Mouse (Mus musculus): ENCODE data around the gene Adgra1. TPM values are rescaled to one million over a fixed set of nuclear protein-coding genes. Genes with fewer than 3 reads are reported as not detected.

Adgra1 gene
- 0.45 TPM in 1 of 2 replicates, not detected in the other for total RNA-seq (2012; rRNA removed)

DNA sequence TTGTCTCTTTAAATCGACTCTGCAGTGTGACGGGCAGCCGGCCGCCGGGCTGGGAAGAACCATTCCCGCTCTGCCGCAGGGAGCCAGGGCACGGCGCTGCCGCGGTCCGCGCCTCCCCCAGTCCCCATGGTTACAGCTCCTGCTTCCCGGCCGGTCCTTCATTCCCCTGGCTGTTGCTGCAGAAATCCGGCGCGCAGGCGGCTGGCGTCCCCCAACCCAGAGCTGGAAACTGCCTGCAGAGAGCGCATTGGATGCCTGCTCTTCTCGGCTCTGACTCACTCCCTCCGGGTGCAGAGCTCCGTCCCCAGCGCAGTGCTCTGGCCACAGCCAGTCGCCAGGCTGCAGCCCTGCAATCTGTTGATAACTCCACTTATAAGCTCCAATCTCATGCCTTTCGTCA lies at the start of gene Adgra1:
TSS of gene Adgra1 (plus strand) at position 139 of the 400 bp plus-strand sequence.
- Histone ChIP-seq H3K9ac (ENCODE audit: insufficient read depth, low read depth, low read length, poor library complexity, severe bottlenecking) (no peak within 1 kb of the TSS), H3K36me3 (ENCODE audit: control insufficient read depth, insufficient read depth, low read length, poor library complexity, severe bottlenecking) (no peaks in the 10 kb centered on the region), H3K4me3 (ENCODE audit: insufficient read depth in 1 of 2, low read depth in 1 of 2, low read length in 2 of 2, poor library complexity in 1 of 2, severe bottlenecking in 1 of 2) (peak within 1 kb of the TSS; percentile 16 to 37; a peak in 3 of 4 replicates), H3K4me1 (ENCODE audit: control insufficient read depth in 2 of 2, insufficient read depth in 2 of 2, low read length in 2 of 2, poor library complexity in 1 of 2) (no peaks in the 10 kb centered on the region; a peak in 1 of 4 replicates), H3K9me3 (ENCODE audit: control insufficient read depth, insufficient read depth, low read depth, low read length) (no peaks in the 10 kb centered on the region), H3K27ac (ENCODE audit: insufficient read depth, low read depth, low read length, poor library complexity, severe bottlenecking) (no peak within 1 kb of the TSS)
- in situ Hi-C loops (cut with MboI; ENCODE audit: low sequenced_read_pairs in 2 of 2, unreplicated experiment in 2 of 2): no loop called here
- peak; percentile 35 for DNase-seq (ENCODE audit: low read depth, low spot score)
- TF ChIP-seq ZC3H11A (IDR thresholded peaks at IDR 0.05; ENCODE audit: borderline replicate concordance, low read depth, low read length) (no peak), HCFC1 (IDR thresholded peaks at IDR 0.05; ENCODE audit: borderline replicate concordance, insufficient read depth, low read length) (no peak), MAFK (IDR thresholded peaks at IDR 0.05; ENCODE audit: insufficient read depth, low read depth, low read length) (no peak), ZNF384 (IDR thresholded peaks at IDR 0.05; ENCODE audit: low read depth, low read length) (no peak), CHD2 (IDR thresholded peaks at IDR 0.05; ENCODE audit: low read depth, low read length) (no peak)

DNA sequence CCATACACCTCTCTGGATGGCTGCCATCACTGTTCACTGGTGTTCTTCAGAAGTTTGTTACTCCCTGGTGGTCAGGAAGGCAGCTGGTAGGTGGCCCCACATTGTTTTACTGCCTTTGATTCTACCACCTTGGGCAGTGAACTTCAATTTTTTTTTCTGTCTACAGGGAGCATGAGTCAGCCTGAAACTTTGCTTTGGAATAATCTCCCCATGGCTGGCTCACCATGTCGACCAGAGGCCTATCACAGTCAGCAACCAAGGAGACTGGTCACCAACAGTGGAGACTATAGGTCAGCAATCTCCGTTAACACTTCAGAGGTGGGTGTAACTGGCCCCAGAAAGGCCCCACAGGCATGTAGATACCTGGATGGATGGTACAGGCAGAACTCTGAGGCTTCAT lies 46.6 kb upstream of the Adgra1 start:
- Histone ChIP-seq H3K9me3 (ENCODE audit: control insufficient read depth, insufficient read depth, low read depth, low read length) (no peaks in the 10 kb centered on the region), H3K9ac (ENCODE audit: insufficient read depth, low read depth, low read length, poor library complexity, severe bottlenecking) (no peak overlapping the region), H3K36me3 (ENCODE audit: control insufficient read depth, insufficient read depth, low read length, poor library complexity, severe bottlenecking) (no peaks in the 10 kb centered on the region), H3K4me3 (ENCODE audit: insufficient read depth in 1 of 2, low read depth in 1 of 2, low read length in 2 of 2, poor library complexity in 1 of 2, severe bottlenecking in 1 of 2) (no peak overlapping the region), H3K4me1 (ENCODE audit: control insufficient read depth in 2 of 2, insufficient read depth in 2 of 2, low read length in 2 of 2, poor library complexity in 1 of 2) (no peaks in the 10 kb centered on the region), H3K27ac (ENCODE audit: insufficient read depth, low read depth, low read length, poor library complexity, severe bottlenecking) (no peak overlapping the region)
- in situ Hi-C loops (cut with MboI; ENCODE audit: low sequenced_read_pairs in 2 of 2, unreplicated experiment in 2 of 2): no loop called here
- DNase-seq (ENCODE audit: low read depth, low spot score): no peak
- no peak for TF ChIP-seq MAFK (IDR thresholded peaks at IDR 0.05; ENCODE audit: insufficient read depth, low read depth, low read length)
- no peak for TF ChIP-seq CHD2 (IDR thresholded peaks at IDR 0.05; ENCODE audit: low read depth, low read length)
- TF ChIP-seq ZC3H11A (IDR thresholded peaks at IDR 0.05; ENCODE audit: borderline replicate concordance, low read depth, low read length): no peak
- TF ChIP-seq HCFC1 (IDR thresholded peaks at IDR 0.05; ENCODE audit: borderline replicate concordance, insufficient read depth, low read length): no peak
- no peak for TF ChIP-seq ZNF384 (IDR thresholded peaks at IDR 0.05; ENCODE audit: low read depth, low read length)

DNA sequence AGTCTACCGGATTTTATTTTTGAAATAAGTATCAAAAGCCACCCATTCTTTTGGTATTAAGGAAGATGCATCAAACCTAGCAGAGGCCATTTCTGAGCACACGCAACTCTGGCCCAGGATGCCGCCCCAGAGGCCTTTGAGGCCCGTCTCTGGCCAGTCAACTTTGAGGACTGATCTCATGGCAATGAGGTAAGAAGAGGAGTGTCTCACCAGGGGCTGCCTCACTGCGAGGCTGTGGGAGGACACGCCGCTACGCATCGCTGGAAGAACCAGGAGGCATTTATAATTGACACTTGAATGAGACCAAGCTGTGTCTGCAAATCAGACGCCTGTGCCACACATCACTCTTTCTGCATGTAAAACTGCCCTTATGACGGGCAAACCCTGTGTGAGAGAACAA lies 45.0 kb upstream of the Adgra1 start:
- no peaks in the 10 kb centered on the region for H3K36me3 ChIP-seq (ENCODE audit: control insufficient read depth, insufficient read depth, low read length, poor library complexity, severe bottlenecking)
- TF ChIP-seq HCFC1 (IDR thresholded peaks at IDR 0.05; ENCODE audit: borderline replicate concordance, insufficient read depth, low read length) (no peak), MAFK (IDR thresholded peaks at IDR 0.05; ENCODE audit: insufficient read depth, low read depth, low read length) (no peak), ZNF384 (IDR thresholded peaks at IDR 0.05; ENCODE audit: low read depth, low read length) (no peak), CHD2 (IDR thresholded peaks at IDR 0.05; ENCODE audit: low read depth, low read length) (no peak), ZC3H11A (IDR thresholded peaks at IDR 0.05; ENCODE audit: borderline replicate concordance, low read depth, low read length) (no peak)
- DNase-seq (ENCODE audit: low read depth, low spot score): no peak
- no peaks in the 10 kb centered on the region for H3K9me3 ChIP-seq (ENCODE audit: control insufficient read depth, insufficient read depth, low read depth, low read length)
- no peak overlapping the region for H3K9ac ChIP-seq (ENCODE audit: insufficient read depth, low read depth, low read length, poor library complexity, severe bottlenecking)
- H3K27ac ChIP-seq (ENCODE audit: insufficient read depth, low read depth, low read length, poor library complexity, severe bottlenecking): no peak overlapping the region
- in situ Hi-C loops (cut with MboI; ENCODE audit: low sequenced_read_pairs in 2 of 2, unreplicated experiment in 2 of 2): no loop called here
- no peaks in the 10 kb centered on the region for H3K4me1 ChIP-seq (ENCODE audit: control insufficient read depth in 2 of 2, insufficient read depth in 2 of 2, low read length in 2 of 2, poor library complexity in 1 of 2)
- H3K4me3 ChIP-seq (ENCODE audit: insufficient read depth in 1 of 2, low read depth in 1 of 2, low read length in 2 of 2, poor library complexity in 1 of 2, severe bottlenecking in 1 of 2): no peak overlapping the region

DNA sequence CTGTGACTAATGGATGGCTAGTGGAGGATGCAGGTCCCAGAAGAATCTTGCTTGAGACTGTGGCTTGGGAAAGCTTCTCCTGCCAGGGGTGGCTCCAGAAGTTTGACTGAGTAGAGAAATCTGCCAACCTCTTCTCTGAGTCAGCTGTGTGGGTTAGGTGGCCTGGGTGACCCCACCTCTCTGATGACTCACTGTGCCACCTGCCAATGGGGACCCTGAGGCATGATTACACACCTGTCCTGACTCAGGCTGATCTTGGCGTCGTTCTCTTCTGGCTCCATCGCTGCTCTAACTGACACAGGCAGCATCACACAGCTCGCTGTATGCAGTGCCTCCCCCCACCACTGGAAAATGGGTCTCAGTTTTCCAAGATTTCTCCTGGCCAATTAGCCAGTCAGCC lies 44.3 kb upstream of the Adgra1 start:
- Histone ChIP-seq H3K36me3 (ENCODE audit: control insufficient read depth, insufficient read depth, low read length, poor library complexity, severe bottlenecking) (no peaks in the 10 kb centered on the region), H3K9me3 (ENCODE audit: control insufficient read depth, insufficient read depth, low read depth, low read length) (no peaks in the 10 kb centered on the region), H3K4me3 (ENCODE audit: insufficient read depth in 1 of 2, low read depth in 1 of 2, low read length in 2 of 2, poor library complexity in 1 of 2, severe bottlenecking in 1 of 2) (no peak overlapping the region), H3K27ac (ENCODE audit: insufficient read depth, low read depth, low read length, poor library complexity, severe bottlenecking) (no peak overlapping the region), H3K9ac (ENCODE audit: insufficient read depth, low read depth, low read length, poor library complexity, severe bottlenecking) (no peak overlapping the region), H3K4me1 (ENCODE audit: control insufficient read depth in 2 of 2, insufficient read depth in 2 of 2, low read length in 2 of 2, poor library complexity in 1 of 2) (no peaks in the 10 kb centered on the region)
- no peak for TF ChIP-seq MAFK (IDR thresholded peaks at IDR 0.05; ENCODE audit: insufficient read depth, low read depth, low read length)
- TF ChIP-seq ZNF384 (IDR thresholded peaks at IDR 0.05; ENCODE audit: low read depth, low read length): no peak
- no peak for TF ChIP-seq ZC3H11A (IDR thresholded peaks at IDR 0.05; ENCODE audit: borderline replicate concordance, low read depth, low read length)
- no peak for TF ChIP-seq HCFC1 (IDR thresholded peaks at IDR 0.05; ENCODE audit: borderline replicate concordance, insufficient read depth, low read length)
- no peak for TF ChIP-seq CHD2 (IDR thresholded peaks at IDR 0.05; ENCODE audit: low read depth, low read length)
- in situ Hi-C loops (cut with MboI; ENCODE audit: low sequenced_read_pairs in 2 of 2, unreplicated experiment in 2 of 2): no loop called here
- no peak for DNase-seq (ENCODE audit: low read depth, low spot score)

DNA sequence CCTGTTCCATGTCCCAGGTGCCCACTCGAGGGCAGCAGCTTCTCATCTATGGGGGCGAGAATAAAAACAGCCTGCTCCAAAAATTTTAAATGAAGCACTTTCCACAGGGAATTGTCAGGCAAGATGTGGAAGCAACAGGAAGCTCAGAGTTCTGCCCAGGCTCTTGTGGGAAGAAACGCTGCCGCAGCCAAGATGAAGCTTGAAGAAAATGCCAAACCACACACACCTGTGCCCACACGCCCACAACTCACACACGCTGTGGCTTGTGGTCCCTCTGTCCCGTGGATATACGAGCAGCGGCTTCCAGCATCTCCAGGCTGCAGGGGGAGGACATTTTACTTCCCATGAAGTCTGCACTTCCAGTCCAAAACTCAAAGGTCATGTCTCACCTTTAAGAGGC lies 42.4 kb upstream of the Adgra1 start:
- no peaks in the 10 kb centered on the region for H3K9me3 ChIP-seq (ENCODE audit: control insufficient read depth, insufficient read depth, low read depth, low read length)
- DNase-seq (ENCODE audit: low read depth, low spot score): no peak
- in situ Hi-C loops (cut with MboI; ENCODE audit: low sequenced_read_pairs in 2 of 2, unreplicated experiment in 2 of 2): no loop called here
- H3K9ac ChIP-seq (ENCODE audit: insufficient read depth, low read depth, low read length, poor library complexity, severe bottlenecking): no peak overlapping the region
- H3K4me3 ChIP-seq (ENCODE audit: insufficient read depth in 1 of 2, low read depth in 1 of 2, low read length in 2 of 2, poor library complexity in 1 of 2, severe bottlenecking in 1 of 2): no peak overlapping the region
- TF ChIP-seq CHD2 (IDR thresholded peaks at IDR 0.05; ENCODE audit: low read depth, low read length) (no peak), ZNF384 (IDR thresholded peaks at IDR 0.05; ENCODE audit: low read depth, low read length) (no peak), HCFC1 (IDR thresholded peaks at IDR 0.05; ENCODE audit: borderline replicate concordance, insufficient read depth, low read length) (no peak), ZC3H11A (IDR thresholded peaks at IDR 0.05; ENCODE audit: borderline replicate concordance, low read depth, low read length) (no peak), MAFK (IDR thresholded peaks at IDR 0.05; ENCODE audit: insufficient read depth, low read depth, low read length) (no peak)
- H3K36me3 ChIP-seq (ENCODE audit: control insufficient read depth, insufficient read depth, low read length, poor library complexity, severe bottlenecking): no peaks in the 10 kb centered on the region
- H3K27ac ChIP-seq (ENCODE audit: insufficient read depth, low read depth, low read length, poor library complexity, severe bottlenecking): no peak overlapping the region
- no peaks in the 10 kb centered on the region for H3K4me1 ChIP-seq (ENCODE audit: control insufficient read depth in 2 of 2, insufficient read depth in 2 of 2, low read length in 2 of 2, poor library complexity in 1 of 2)

All from ES-E14 (cell line).